Mouse (Mus musculus) thymus, adult 2 months (tissue): Measurements from ENCODE around the gene Zfp462. TPM values are rescaled to one million over a fixed set of nuclear protein-coding genes. Genes with fewer than 3 reads are reported as not detected.

Experiments
- DNase-seq: peaks from one replicate; pipeline ENCODE4 v3.0.0; 2021
- H3K27ac ChIP-seq: fragments of 200-500 bp; 2 replicates; pipeline ENCODE4 v1.5.1; 2012; ENCODE audit warnings: low read length, control low read depth; ENCODE audit not compliant: control insufficient read depth, insufficient read depth
- H3K27me3 ChIP-seq: fragments of 200-500 bp; 2 replicates; pipeline ENCODE4 v1.6.1; 2012; ENCODE audit warnings: mild to moderate bottlenecking, low read length, moderate library complexity, mixed read lengths; ENCODE audit not compliant: control insufficient read depth, insufficient read depth
- H3K36me3 ChIP-seq: fragments of 200-500 bp; 2 replicates; pipeline ENCODE4 v1.6.1; 2012; ENCODE audit warnings: mild to moderate bottlenecking, low read length, moderate library complexity; ENCODE audit not compliant: control insufficient read depth, insufficient read depth
- H3K4me1 ChIP-seq: fragments of 200-500 bp; replicated peaks from 2 replicates; pipeline ENCODE4 v1.6.1; 2012; ENCODE audit warnings: low read length; ENCODE audit not compliant: control insufficient read depth, insufficient read depth
- H3K4me3 ChIP-seq: fragments of 200-500 bp; 2 replicates; pipeline ENCODE4 v1.5.1; 2012; ENCODE audit warnings: mild to moderate bottlenecking, low read length, control low read depth, moderate library complexity; ENCODE audit not compliant: control insufficient read depth, insufficient read depth
- CTCF ChIP-seq: fragments of 200-500 bp; IDR thresholded peaks from 2 replicates; pipeline ENCODE4 v1.5.1; 2012; ENCODE audit warnings: mild to moderate bottlenecking, control low read depth, low read length, moderate library complexity, borderline replicate concordance; ENCODE audit not compliant: control insufficient read depth, poor library complexity, insufficient read depth; ENCODE audit errors: extremely low read depth
- POLR2A ChIP-seq: fragments of 200-500 bp; IDR thresholded peaks from 2 replicates; pipeline ENCODE4 v1.6.1; 2012; ENCODE audit warnings: mild to moderate bottlenecking, low read length, control low read depth, moderate library complexity; ENCODE audit not compliant: control insufficient read depth, poor library complexity, insufficient read depth; ENCODE audit errors: extremely low read depth
- WGBS: fragments of 180-500 bp; shearing (Covaris S2); methylation state at CpG from one replicate; pipeline ENCODE4 v1.1.7; 2018; 5-methylcytosine and 5-hydroxymethylcytosine counted together
- polyA plus RNA-seq: library from polyadenylated mRNA; depleted of rRNA; stranded (reverse); fragments of >200 nt; gene quantifications from 2 replicates; pipeline ENCODE4 v1.2.3, GENCODE M21; 2012

Zfp462 gene
- polyA plus RNA-seq, 1 experiment: 1.9 TPM

- no peak overlapping the region for H3K27ac ChIP-seq
- no peak for TF ChIP-seq CTCF
- TF ChIP-seq POLR2A: no peak
- no peaks in the 10 kb centered on the region for H3K36me3 ChIP-seq
- 4% methylated on average over 10 of the region's 10 CpGs for WGBS
- H3K4me3 ChIP-seq: no peak overlapping the region
- H3K27me3 ChIP-seq: peaks cover 4% of the 10 kb centered on the region
- no peak for DNase-seq
- H3K4me1 ChIP-seq: no peaks in the 10 kb centered on the region
Measured at GRCm38 (mm10) chr4:54946662-54947055, 1.8 kb downstream of the Zfp462 start.

DNA sequence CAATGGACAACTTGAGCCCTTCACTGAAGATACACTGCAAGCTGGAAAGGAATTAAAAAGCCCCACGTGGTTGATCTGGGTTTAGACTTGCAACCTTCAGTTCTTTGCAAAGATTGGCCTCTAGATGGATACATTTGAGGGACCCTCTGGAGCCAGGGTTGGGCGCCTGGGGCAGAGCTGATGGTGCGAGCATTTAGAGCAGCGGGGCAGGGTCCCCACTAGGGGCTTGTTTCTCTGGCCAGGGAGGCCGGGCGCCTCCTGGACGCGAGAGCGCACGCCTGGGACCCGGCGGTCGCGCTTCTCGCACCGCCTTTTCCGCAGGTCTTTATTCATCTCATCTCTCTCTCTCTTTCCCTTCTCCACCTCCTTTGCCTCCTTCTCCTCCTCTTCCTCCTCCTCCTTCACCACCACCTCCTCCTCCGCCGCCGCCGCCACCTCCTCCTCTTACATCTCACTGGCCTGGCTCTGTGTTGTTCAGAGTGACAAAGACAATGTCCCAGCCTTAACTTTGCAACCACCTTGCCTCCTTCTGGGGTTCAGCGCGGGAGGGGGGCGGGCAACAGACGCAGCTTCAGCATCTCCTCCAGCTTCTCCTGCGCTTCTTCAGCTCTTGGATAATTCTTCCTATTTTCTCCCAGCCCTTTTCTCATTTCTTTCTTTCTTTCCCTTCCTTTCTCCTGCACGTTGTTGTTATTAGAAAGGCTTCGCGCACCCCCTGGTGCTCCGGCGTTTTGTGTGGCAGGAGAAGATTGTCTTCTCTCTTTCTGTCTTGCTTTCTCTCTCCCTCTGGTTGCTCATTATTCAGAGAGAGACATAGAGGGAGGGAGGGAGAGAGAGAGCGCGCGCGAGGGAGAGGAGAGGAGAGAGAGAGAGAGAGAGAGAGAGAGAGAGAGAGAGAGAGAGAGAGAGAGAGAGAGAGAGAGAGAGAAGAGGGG is 2.5 kb downstream of the Zfp462 start:
- peak overlapping the region; percentile 15; the same call in 1 of the 2 replicates for H3K4me3 ChIP-seq
- no peak overlapping the region for H3K27ac ChIP-seq
- no peaks in the 10 kb centered on the region for H3K4me1 ChIP-seq
- TF ChIP-seq POLR2A: no peak
- TF ChIP-seq CTCF: no peak
- under 1% methylated on average over 35 of the region's 35 CpGs for WGBS
- no peaks in the 10 kb centered on the region for H3K36me3 ChIP-seq
- DNase-seq: no peak
- peaks cover 4% of the 10 kb centered on the region for H3K27me3 ChIP-seq

DNA sequence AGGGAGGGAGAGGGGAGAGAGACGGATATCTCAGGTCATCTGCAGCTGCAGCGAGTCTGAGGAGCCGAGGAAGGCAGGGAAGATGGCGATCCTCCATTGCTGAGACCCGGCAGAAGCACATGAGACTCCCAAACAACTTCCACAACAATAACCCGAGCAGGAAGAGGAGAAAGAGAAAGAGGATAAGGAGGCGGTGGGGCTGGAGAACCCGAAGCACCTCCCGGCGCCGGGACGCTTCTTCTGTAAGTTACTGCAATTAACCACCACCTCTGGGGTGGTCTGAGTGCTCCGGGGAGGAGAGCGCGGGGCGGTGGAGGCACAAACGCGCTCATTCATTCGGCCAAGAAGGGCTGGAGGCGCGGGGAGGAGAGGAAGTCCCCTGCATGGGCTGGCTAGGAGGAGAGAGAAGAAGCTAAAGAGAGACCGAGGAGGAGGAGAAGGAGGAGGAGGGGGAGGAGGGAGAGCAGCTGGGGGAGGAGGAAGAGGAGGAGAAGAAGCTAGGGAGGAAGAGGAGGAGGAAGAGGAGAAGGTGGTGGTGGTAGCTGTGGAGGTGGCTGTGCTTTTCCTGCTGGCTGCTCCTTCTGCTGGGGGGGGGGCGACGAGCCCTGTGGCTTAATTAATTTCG is 3.3 kb downstream of the Zfp462 start:
- Histone ChIP-seq H3K27ac (no peak overlapping the region), H3K36me3 (no peaks in the 10 kb centered on the region), H3K27me3 (peaks cover 4% of the 10 kb centered on the region), H3K4me1 (no peaks in the 10 kb centered on the region), H3K4me3 (peak overlapping the region; percentile 15; the same call in 1 of the 2 replicates)
- 4% methylated on average over 23 of the region's 25 CpGs for WGBS
- no peak for DNase-seq
- TF ChIP-seq CTCF (no peak), POLR2A (no peak)

DNA sequence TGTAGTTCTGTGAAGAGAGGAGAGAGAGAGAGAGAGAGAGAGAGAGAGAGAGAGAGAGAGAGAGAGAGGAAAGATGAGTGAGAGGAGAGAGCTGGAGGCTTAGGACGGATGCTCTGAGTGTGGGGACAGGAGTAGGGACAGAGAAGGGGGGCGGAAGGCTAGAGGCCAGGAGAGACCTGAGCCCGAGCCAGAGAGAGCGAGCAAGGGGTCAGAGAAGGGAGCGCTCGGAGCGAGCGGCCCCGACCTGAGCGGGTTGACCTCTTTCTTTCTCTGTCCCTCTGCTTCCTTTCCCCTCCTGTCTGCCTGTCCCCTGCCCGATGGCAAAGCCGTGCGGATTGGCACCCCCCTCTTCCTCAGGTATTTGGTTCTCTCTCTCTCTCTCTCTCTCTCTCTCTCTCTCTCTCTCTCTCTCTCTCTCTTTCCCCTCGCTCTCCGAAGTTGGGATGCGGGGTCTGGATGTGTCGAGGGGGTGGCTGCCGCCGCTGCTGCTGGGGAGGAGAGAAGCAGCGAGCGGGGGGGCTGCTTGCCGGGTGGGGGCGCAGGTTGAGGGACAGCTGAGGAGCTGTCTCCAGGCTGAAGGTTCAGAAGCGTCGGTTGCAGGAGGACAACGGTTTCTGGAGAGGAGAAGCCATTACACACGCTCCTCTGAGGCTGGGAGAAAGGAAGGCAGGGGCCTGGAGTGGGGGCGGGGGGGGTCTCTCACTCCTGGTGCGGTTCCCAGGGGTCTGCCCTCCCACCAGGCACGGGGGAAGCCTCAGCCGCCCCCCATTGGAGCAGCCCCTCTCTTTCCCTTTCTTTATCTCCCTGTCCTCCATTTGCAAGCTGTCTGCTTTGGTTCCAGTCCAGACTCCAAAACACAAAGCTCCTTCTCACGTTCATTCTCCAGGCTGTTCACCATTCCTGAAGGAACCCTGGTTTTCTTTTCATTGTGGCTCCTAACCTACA is 4.0 kb downstream of the Zfp462 start:
- H3K27ac ChIP-seq: no peak overlapping the region
- TF ChIP-seq CTCF (no peak), POLR2A (no peak)
- no peaks in the 10 kb centered on the region for H3K4me1 ChIP-seq
- no peaks in the 10 kb centered on the region for H3K36me3 ChIP-seq
- 3% methylated on average over 31 of the region's 32 CpGs for WGBS
- no peak for DNase-seq
- peaks cover 4% of the 10 kb centered on the region for H3K27me3 ChIP-seq
- peak overlapping the region; percentile 16 for H3K4me3 ChIP-seq

GRCm38 (mm10) chr4:54949561-54949940 is 4.7 kb downstream of the Zfp462 start:
- Histone ChIP-seq H3K27ac (no peak overlapping the region), H3K4me3 (no peak overlapping the region), H3K27me3 (peaks cover 4% of the 10 kb centered on the region), H3K36me3 (no peaks in the 10 kb centered on the region), H3K4me1 (no peaks in the 10 kb centered on the region)
- TF ChIP-seq POLR2A (no peak), CTCF (no peak)
- whole genome bisulfite sequencing: 20% methylated on average over 7 of the region's 7 CpGs
- DNase-seq: no peak

- H3K4me3 ChIP-seq: no peak overlapping the region
- WGBS: 46% methylated on average over 2 of the region's 2 CpGs
- no peaks in the 10 kb centered on the region for H3K36me3 ChIP-seq
- H3K27me3 ChIP-seq: peaks cover 4% of the 10 kb centered on the region
- H3K27ac ChIP-seq: no peak overlapping the region
- no peaks in the 10 kb centered on the region for H3K4me1 ChIP-seq
- DNase-seq: no peak
- TF ChIP-seq CTCF (no peak), POLR2A (no peak)
Measured at GRCm38 (mm10) chr4:54950136-54950535, 5.3 kb downstream of the Zfp462 start.

DNA sequence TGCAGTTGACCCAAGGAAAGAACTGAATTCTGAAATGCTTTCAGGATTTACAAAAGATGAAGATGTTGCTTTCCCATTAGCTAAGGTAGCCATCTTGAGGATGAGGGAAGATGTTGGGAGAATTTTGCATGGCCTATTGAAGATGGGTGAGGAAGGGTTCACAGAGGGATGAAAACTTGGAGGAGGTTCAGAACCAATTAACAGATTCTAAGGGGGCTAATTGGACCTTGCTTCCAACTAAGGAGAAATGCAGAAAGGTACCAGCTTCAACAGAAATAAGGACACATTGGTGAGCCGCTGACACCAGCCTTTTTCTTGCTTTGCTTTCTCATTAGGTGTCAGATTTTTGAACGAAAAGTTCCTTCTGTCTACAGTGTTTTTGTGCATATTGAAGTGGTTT is 6.0 kb downstream of the Zfp462 start:
- Histone ChIP-seq H3K27ac (no peak overlapping the region), H3K4me3 (no peak overlapping the region), H3K36me3 (no peaks in the 10 kb centered on the region), H3K27me3 (peaks cover 2% of the 10 kb centered on the region), H3K4me1 (no peaks in the 10 kb centered on the region)
- no peak for DNase-seq
- TF ChIP-seq CTCF (no peak), POLR2A (no peak)
- 84% methylated on average over 2 of the region's 2 CpGs for WGBS
